Comparison of ENCODE assay signal across 14 mouse cellular contexts in genomic region chr12:74651256-74651655, GRCm38 (mm10).
"Had no signal": no experiment of that assay in that cellular context is flagged by ENCODE, and none has a peak within 500 bp of the region (broad histone marks: within the 10 kb centered on the region; RNA-seq: fewer than 3 reads in every experiment).

No protein-coding gene starts in this region.

- ATAC-seq: liver, postnatal 0 days; lung, postnatal 0 days had no signal

- DNase-seq: liver, postnatal 0 days; lung, adult 2 months; lung, postnatal 14 days; lung, postnatal 36 days; midbrain, embryonic 14.5 days; retina, postnatal 1 day; right cerebral cortex, adult 18-20 months; right cerebral cortex, postnatal 25 days; right cerebral cortex, postnatal 4 days; spleen, adult 18-20 months; thymus, adult 18-20 months; thymus, postnatal 14 days; thymus, postnatal 36 days had no signal
